Mouse (Mus musculus) erythroblast, embryonic 14.5 days (primary cell): ENCODE data around the gene Rabep2.

Experiments used
- GATA1 ChIP-seq: IDR thresholded peaks from 2 replicates; pipeline ENCODE4 v1.6.1; 2012; ENCODE audit warnings: low read length, inconsistent platforms, mixed read lengths
- TAL1 ChIP-seq: IDR thresholded peaks from 3 replicates; pipeline ENCODE4 v1.6.1; 2012; ENCODE audit warnings: low read length, inconsistent platforms, mixed read lengths

DNA sequence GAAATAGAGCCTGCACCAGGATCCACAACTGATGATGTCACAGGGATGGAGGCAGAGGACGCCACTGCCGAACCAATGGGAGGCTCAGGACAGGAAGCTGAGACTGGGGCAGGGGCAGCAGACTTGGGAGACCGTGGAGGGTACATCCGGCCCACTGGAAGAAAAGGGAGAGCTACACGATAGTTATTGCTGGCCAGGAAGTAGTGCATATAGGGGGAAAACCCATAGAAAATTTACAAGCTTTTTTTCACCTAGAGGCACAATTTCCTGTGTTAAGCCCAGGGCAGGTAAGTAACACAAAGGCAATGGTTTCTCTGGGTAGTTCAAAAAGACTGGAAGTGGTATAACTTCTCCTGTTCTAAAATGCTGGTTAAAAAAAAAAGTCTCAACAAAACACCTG, 67.9 kb downstream of the Rabep2 start:
- TF ChIP-seq GATA1 = no peak
- no peak for TF ChIP-seq TAL1
